Mouse (Mus musculus): ENCODE measurements around the gene Stxbp5l. TPM values are rescaled to one million over a fixed set of nuclear protein-coding genes. Genes with fewer than 3 reads are reported as not detected.

Stxbp5l gene
- polyA plus RNA-seq, 1 experiment from 2014 or later, result 0.39 TPM

Other genes with a start within 250 kb of the Stxbp5l start
- gene Gtf2e1, start 154.8 kb upstream of the Stxbp5l start, polyA plus RNA-seq (2015; fragmentation: Nextera tagmentation; extraction: Ambion mirVana), result 31.7 and 34.9 TPM in 2 replicates
- gene Rabl3, start 154.9 kb upstream of the Stxbp5l start, polyA plus RNA-seq (2015; fragmentation: Nextera tagmentation; extraction: Ambion mirVana), result 24.9 and 26.0 TPM in 2 replicates
- 0.20 and 0.65 TPM in 2 replicates for gene Hgd, start 195.2 kb upstream of the Stxbp5l start, polyA plus RNA-seq (2015; fragmentation: Nextera tagmentation; extraction: Ambion mirVana)

Data from embryonic facial prominence, embryonic 13.5 days (tissue).